8 mouse cellular contexts compared by ENCODE assay signal in the genomic region with DNA sequence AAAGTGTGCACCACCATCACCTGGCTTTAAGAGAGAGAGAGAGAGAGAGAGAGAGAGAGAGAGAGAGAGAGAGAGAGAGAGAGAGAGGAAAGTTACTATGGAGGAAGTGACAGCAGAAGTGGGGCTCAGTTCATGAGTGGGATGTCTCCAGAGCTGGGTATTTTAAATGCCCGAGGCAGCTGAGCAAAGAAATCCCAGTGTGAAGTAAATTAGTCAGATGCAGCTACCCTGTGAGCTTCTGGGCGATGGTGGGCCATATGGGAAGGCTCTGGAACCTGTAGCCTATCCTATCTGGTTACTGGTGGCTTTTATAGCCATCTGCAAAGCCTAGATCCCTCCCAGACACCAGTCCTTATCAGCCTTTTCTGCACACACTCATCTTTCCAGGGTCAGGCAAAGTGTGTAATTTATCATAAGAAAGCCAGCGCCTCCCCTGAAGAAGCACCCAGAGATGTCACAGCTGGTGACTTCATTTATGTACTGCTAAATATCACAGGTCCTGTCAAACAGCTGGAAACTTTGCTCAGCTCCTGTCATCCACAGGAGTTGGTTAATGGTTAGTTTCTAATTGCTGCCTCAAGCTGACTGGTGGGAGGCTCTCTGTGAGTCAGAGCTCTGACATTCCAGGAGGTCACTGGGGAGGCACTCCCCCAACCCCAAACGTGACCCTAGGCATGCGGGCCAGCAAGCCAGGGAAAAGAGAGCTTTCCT.
DNase-seq lines count a peak whose midpoint lies in the region; ATAC-seq and TF ChIP-seq lines count a peak whose summit lies in the region.
"Had no signal": no experiment of that assay in that cellular context is flagged by ENCODE, and none has a peak within 500 bp of the region (broad histone marks: within the 10 kb centered on the region; RNA-seq: fewer than 3 reads in every experiment).

No protein-coding gene starts in this region.

- H3K9me3 ChIP-seq in liver, postnatal 0 days (ENCODE audit: low read length): no peaks in the 10 kb centered on the region
- no peaks in the 10 kb centered on the region for H3K9me3 ChIP-seq in stomach, postnatal 0 days (ENCODE audit: control insufficient read depth, low read length)
- no peaks in the 10 kb centered on the region for H3K9me3 ChIP-seq in midbrain, embryonic 11.5 days (ENCODE audit: control insufficient read depth, low read length)
- H3K9me3 ChIP-seq: limb, embryonic 15.5 days had no signal

- no peak for TF ChIP-seq CTCF in liver, postnatal 0 days (IDR thresholded peaks at IDR 0.05; ENCODE audit: low read depth)
- TF ChIP-seq CTCF in stomach, postnatal 0 days (IDR thresholded peaks at IDR 0.05; ENCODE audit: low read depth): no peak

- ATAC-seq in erythroid progenitor cell, adult 5-6 weeks (replicated peaks; ENCODE audit: low FRiP score, poor library complexity, severe bottlenecking): 0 out of 2 replicates have a peak, but pooled peaks have one; percentile 46
- peak; percentile 68 for ATAC-seq in liver, postnatal 0 days
- peak; percentile 32; the same call in 1 of the 2 replicates for ATAC-seq in stomach, postnatal 0 days (ENCODE audit: low FRiP score, low TSS enrichment)
- no peak for ATAC-seq in midbrain, embryonic 11.5 days (ENCODE audit: low FRiP score)

- no peak overlapping the region for H3K9ac ChIP-seq in liver, postnatal 0 days (replicated peaks)
- no peak overlapping the region for H3K9ac ChIP-seq in stomach, postnatal 0 days (ENCODE audit: low read length)
- H3K9ac ChIP-seq in midbrain, embryonic 11.5 days (ENCODE audit: low read length): no peak overlapping the region
- H3K9ac ChIP-seq: limb, embryonic 15.5 days had no signal

- no peak overlapping the region for H3K4me3 ChIP-seq in liver, postnatal 0 days (ENCODE audit: low read depth, low read length)
- H3K4me3 ChIP-seq in stomach, postnatal 0 days (ENCODE audit: low read depth, low read length): no peak overlapping the region
- H3K4me3 ChIP-seq in midbrain, embryonic 11.5 days (ENCODE audit: low read depth, low read length): no peak overlapping the region
- H3K4me3 ChIP-seq: limb, embryonic 15.5 days had no signal

- no peaks in the 10 kb centered on the region for H3K36me3 ChIP-seq in liver, postnatal 0 days (replicated peaks; ENCODE audit: insufficient read depth, low read length)
- H3K36me3 ChIP-seq in stomach, postnatal 0 days (ENCODE audit: control insufficient read depth, insufficient read depth, low read length): no peaks in the 10 kb centered on the region
- H3K36me3 ChIP-seq in midbrain, embryonic 11.5 days (ENCODE audit: control insufficient read depth, insufficient read depth, low read length): no peaks in the 10 kb centered on the region
- H3K36me3 ChIP-seq: limb, embryonic 15.5 days had no signal

- DNase-seq in adrenal gland, postnatal 10 days: peak; percentile 36
- peak; percentile 71 for DNase-seq in heart, postnatal 4 days
- no peak for DNase-seq in liver, postnatal 0 days
- DNase-seq in stomach, postnatal 0 days (ENCODE audit: low spot score): peak; percentile 22
- DNase-seq in layer of hippocampus, adult 11-12 months (ENCODE audit: low spot score): no peak
- DNase-seq in midbrain, embryonic 11.5 days (ENCODE audit: low spot score, missing footprints): no peak

- 33% methylated on average over 5 of the region's 5 CpGs for WGBS in liver, postnatal 0 days (ENCODE audit: insufficient replicate concordance)
- WGBS in stomach, postnatal 0 days: 18% methylated on average over 5 of the region's 5 CpGs
- 55% methylated on average over 5 of the region's 5 CpGs for WGBS in midbrain, embryonic 11.5 days

- peak overlapping the region; percentile 31; the same call in 1 of the 2 replicates for H3K27ac ChIP-seq in liver, postnatal 0 days (ENCODE audit: low read depth)
- peak overlapping the region; percentile 65 for H3K27ac ChIP-seq in stomach, postnatal 0 days (replicated peaks)
- H3K27ac ChIP-seq in midbrain, embryonic 11.5 days (ENCODE audit: low read depth, low read length): no peak overlapping the region
- H3K27ac ChIP-seq: limb, embryonic 15.5 days had no signal

- peaks cover 30% of the 10 kb centered on the region for H3K4me1 ChIP-seq in liver, postnatal 0 days (ENCODE audit: insufficient read depth)
- peaks cover 5% of the 10 kb centered on the region; the same call in 1 of the 2 replicates for H3K4me1 ChIP-seq in stomach, postnatal 0 days (replicated peaks; ENCODE audit: control insufficient read depth, insufficient read depth)
- no peaks in the 10 kb centered on the region for H3K4me1 ChIP-seq in midbrain, embryonic 11.5 days (ENCODE audit: control insufficient read depth, insufficient read depth, low read length)

- peak; percentile 29; the same call in 1 of the 2 replicates for TF ChIP-seq EP300 in liver, postnatal 0 days (IDR thresholded peaks at IDR 0.05; ENCODE audit: low read depth)
- TF ChIP-seq EP300 in stomach, postnatal 0 days (optimal IDR thresholded peaks at IDR 0.05): no peak

- H3K4me2 ChIP-seq in liver, postnatal 0 days (ENCODE audit: low read depth, low read length): no peak overlapping the region
- H3K4me2 ChIP-seq in stomach, postnatal 0 days (replicated peaks; ENCODE audit: low read depth): no peak overlapping the region
- no peak overlapping the region for H3K4me2 ChIP-seq in midbrain, embryonic 11.5 days
- H3K4me2 ChIP-seq: limb, embryonic 15.5 days had no signal

- H3K27me3 ChIP-seq in liver, postnatal 0 days (ENCODE audit: insufficient read depth, low read length): no peaks in the 10 kb centered on the region
- no peaks in the 10 kb centered on the region for H3K27me3 ChIP-seq in stomach, postnatal 0 days (ENCODE audit: control insufficient read depth, insufficient read depth, low read length)
- no peaks in the 10 kb centered on the region for H3K27me3 ChIP-seq in midbrain, embryonic 11.5 days (ENCODE audit: control insufficient read depth, insufficient read depth, low read length)
- H3K27me3 ChIP-seq: limb, embryonic 15.5 days had no signal

Comparison
In these comparisons a context has a peak if more than half of its experiments do, and no peak if none do; other contexts are left out.
1. DNase-seq: peak in adrenal gland, postnatal 10 days (single experiment), heart, postnatal 4 days (single experiment) and stomach, postnatal 0 days (single experiment); none in liver, postnatal 0 days (single experiment), layer of hippocampus, adult 11-12 months (single experiment) and midbrain, embryonic 11.5 days (single experiment).